Mouse (Mus musculus) neural tube, embryonic 11.5 days (tissue): ENCODE data around the gene Timm22. TPM values are rescaled to one million over a fixed set of nuclear protein-coding genes. Genes with fewer than 3 reads are reported as not detected.

Experiments
- ATAC-seq: fragments of 200-750 bp; cut with Nextera tagmentation; 2 replicates; pipeline ENCODE4 v1.8.0; 2017; ENCODE audit warnings: moderate number of reproducible peaks, mild to moderate bottlenecking, moderate TSS enrichment, moderate library complexity; ENCODE audit not compliant: insufficient read depth, low FRiP score, low TSS enrichment
- DNase-seq: peaks from one replicate; pipeline ENCODE4 v3.0.0-alpha.2; 2015; ENCODE audit warnings: low spot score
- H3K27ac ChIP-seq: fragments of 300-500 bp; sonication (generic); 2 replicates; pipeline ENCODE4 v1.5.1; 2014; ENCODE audit warnings: low read depth, mild to moderate bottlenecking, low read length
- H3K27me3 ChIP-seq: fragments of 300-500 bp; sonication (generic); 2 replicates; pipeline ENCODE4 v1.6.1; 2014; ENCODE audit warnings: mild to moderate bottlenecking, low read length, mixed read lengths; ENCODE audit not compliant: control insufficient read depth, insufficient read depth
- H3K36me3 ChIP-seq: fragments of 300-500 bp; sonication (generic); 2 replicates; pipeline ENCODE4 v1.6.1; 2014; ENCODE audit warnings: mild to moderate bottlenecking, low read length, moderate library complexity, mixed read lengths; ENCODE audit not compliant: control insufficient read depth, insufficient read depth
- H3K4me1 ChIP-seq: fragments of 300-500 bp; sonication (generic); 2 replicates; pipeline ENCODE4 v1.6.1; 2014; ENCODE audit warnings: low read length, mixed read lengths; ENCODE audit not compliant: control insufficient read depth, insufficient read depth
- H3K4me2 ChIP-seq: fragments of 300-500 bp; sonication (generic); 2 replicates; pipeline ENCODE4 v1.6.1; 2014; ENCODE audit warnings: low read depth, mild to moderate bottlenecking, moderate library complexity
- H3K4me3 ChIP-seq: fragments of 300-500 bp; sonication (generic); 2 replicates; pipeline ENCODE4 v1.5.1; 2014; ENCODE audit warnings: low read depth, low read length
- H3K9ac ChIP-seq: fragments of 300-500 bp; sonication (generic); 2 replicates; pipeline ENCODE4 v1.6.1; 2014; ENCODE audit warnings: mild to moderate bottlenecking, low read length
- H3K9me3 ChIP-seq: fragments of 300-500 bp; sonication (generic); 2 replicates; pipeline ENCODE4 v1.6.1; 2016; ENCODE audit warnings: low read length; ENCODE audit not compliant: control insufficient read depth
- WGBS: fragments of 180-500 bp; shearing (Covaris S2); extraction: QIAGEN DNeasy Blood & Tissue Kit; methylation state at CpG from one replicate; pipeline ENCODE4 v1.1.7; 2014; 5-methylcytosine and 5-hydroxymethylcytosine counted together
- polyA plus RNA-seq: library from polyadenylated mRNA; unstranded; fragments of >200 nt; fragmentation: Nextera tagmentation; extraction: Ambion mirVana; gene quantifications from 2 replicates; pipeline ENCODE4 v1.2.1, GENCODE M21; 2014

Gene Timm22
- polyA plus RNA-seq, 1 experiment from 2014 or later = 124 TPM

- Histone ChIP-seq H3K4me1 (peaks cover 27% of the 10 kb centered on the region), H3K9ac (peak overlapping the region; percentile 9), H3K4me2 (peak overlapping the region; percentile 9; the same call in 1 of the 2 replicates), H3K27me3 (no peaks in the 10 kb centered on the region), H3K27ac (peak overlapping the region; percentile 82), H3K9me3 (no peaks in the 10 kb centered on the region), H3K36me3 (0 out of 2 replicates have a peak, but pooled peaks cover 3% of the 10 kb centered on the region), H3K4me3 (no peak overlapping the region)
- DNase-seq (peak; percentile 70), ATAC-seq (peak; percentile 73; the same call in 1 of the 2 replicates)
- WGBS = 19% methylated on average over 3 of the region's 3 CpGs
Observed at GRCm38 (mm10) chr11:76450202-76450561, 43.4 kb downstream of the Timm22 start.

GRCm38 (mm10) chr11:76454492-76454891 lies 47.7 kb downstream of the Timm22 start:
- Histone ChIP-seq H3K27me3 (no peaks in the 10 kb centered on the region), H3K4me3 (no peak overlapping the region), H3K4me2 (no peak overlapping the region), H3K27ac (no peak overlapping the region), H3K4me1 (peaks cover 11% of the 10 kb centered on the region), H3K9me3 (no peaks in the 10 kb centered on the region), H3K36me3 (0 out of 2 replicates have a peak, but pooled peaks cover 3% of the 10 kb centered on the region), H3K9ac (no peak overlapping the region)
- ATAC-seq = 0 out of 2 replicates have a peak, but pooled peaks have one; percentile 51
- DNase-seq = peak; percentile 76
- WGBS = 70% methylated on average over 5 of the region's 5 CpGs

DNA sequence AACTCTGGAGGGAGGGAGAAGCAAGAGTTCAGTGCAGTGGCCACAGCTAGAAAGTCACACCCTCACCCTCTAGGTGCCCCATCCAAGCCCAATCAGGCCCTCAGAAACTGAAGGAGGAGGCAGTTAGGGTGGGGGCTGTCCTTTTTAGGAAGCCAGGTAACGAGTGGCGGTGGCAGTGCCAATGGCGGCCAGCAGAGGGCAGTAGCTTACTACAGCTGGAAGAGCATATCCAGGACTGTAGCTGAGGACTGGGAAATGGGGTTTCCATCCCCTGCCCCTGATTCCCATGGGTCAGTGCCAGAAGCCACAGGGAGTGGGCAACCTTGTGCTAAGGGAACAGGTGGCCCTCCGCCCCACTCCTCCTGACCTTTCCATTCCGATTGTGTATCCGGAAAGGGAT lies 49.5 kb downstream of the Timm22 start:
- H3K4me1 ChIP-seq = no peaks in the 10 kb centered on the region
- ATAC-seq (no peak), DNase-seq (peak; percentile 85)
- H3K36me3 ChIP-seq = peaks cover 5% of the 10 kb centered on the region; the same call in 1 of the 2 replicates
- H3K9me3 ChIP-seq = no peaks in the 10 kb centered on the region
- 10% methylated on average over 6 of the region's 6 CpGs for WGBS
- no peak overlapping the region for H3K27ac ChIP-seq
- H3K27me3 ChIP-seq = no peaks in the 10 kb centered on the region
- H3K4me2 ChIP-seq = no peak overlapping the region
- H3K4me3 ChIP-seq = no peak overlapping the region
- H3K9ac ChIP-seq = no peak overlapping the region

DNA sequence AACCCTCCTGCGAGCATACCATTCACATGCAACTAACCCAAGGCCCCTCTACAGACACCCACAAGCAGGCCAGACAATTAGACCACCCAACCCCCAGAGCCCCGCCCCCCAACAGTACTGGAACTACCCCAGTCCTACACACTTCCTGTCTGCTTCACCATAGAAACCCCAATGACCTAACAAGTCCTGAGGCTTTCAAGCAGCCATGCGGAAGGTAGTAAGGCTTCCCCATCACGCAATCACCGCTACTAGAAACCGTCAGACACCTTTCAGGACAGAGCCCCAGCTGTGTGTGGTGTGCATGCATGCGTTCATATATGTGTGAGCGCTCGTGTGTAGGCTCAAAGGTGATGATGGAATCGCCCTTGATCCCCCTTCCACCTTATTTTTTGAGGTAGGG lies 50.1 kb downstream of the Timm22 start:
- H3K36me3 ChIP-seq = peaks cover 5% of the 10 kb centered on the region; the same call in 1 of the 2 replicates
- ATAC-seq = no peak

GRCm38 (mm10) chr11:76458730-76459129 lies 52.0 kb downstream of the Timm22 start:
- H3K9ac ChIP-seq = no peak overlapping the region
- H3K36me3 ChIP-seq = peaks cover 5% of the 10 kb centered on the region; the same call in 1 of the 2 replicates
- ATAC-seq (no peak), DNase-seq (no peak)
- H3K27me3 ChIP-seq = no peaks in the 10 kb centered on the region
- no peaks in the 10 kb centered on the region for H3K4me1 ChIP-seq
- WGBS = 82% methylated on average over 9 of the region's 9 CpGs
- no peaks in the 10 kb centered on the region for H3K9me3 ChIP-seq
- H3K4me3 ChIP-seq = no peak overlapping the region
- no peak overlapping the region for H3K4me2 ChIP-seq
- H3K27ac ChIP-seq = no peak overlapping the region

More for the DNA sequence above, 50.1 kb downstream of the Timm22 start:
- H3K4me2 ChIP-seq = no peak overlapping the region
- DNase-seq = no peak
- no peak overlapping the region for H3K4me3 ChIP-seq
- 69% methylated on average over 10 of the region's 10 CpGs for WGBS
- no peaks in the 10 kb centered on the region for H3K27me3 ChIP-seq
- H3K4me1 ChIP-seq = no peaks in the 10 kb centered on the region
- H3K9me3 ChIP-seq = no peaks in the 10 kb centered on the region
- H3K9ac ChIP-seq = no peak overlapping the region
- no peak overlapping the region for H3K27ac ChIP-seq

GRCm38 (mm10) chr11:76459489-76459888 lies 52.7 kb downstream of the Timm22 start:
- WGBS = 72% methylated on average over 3 of the region's 3 CpGs
- no peak for ATAC-seq
- Histone ChIP-seq H3K9ac (no peak overlapping the region), H3K36me3 (peaks cover 2% of the 10 kb centered on the region; the same call in 1 of the 2 replicates), H3K4me1 (no peaks in the 10 kb centered on the region), H3K9me3 (no peaks in the 10 kb centered on the region), H3K4me3 (no peak overlapping the region), H3K4me2 (no peak overlapping the region), H3K27me3 (no peaks in the 10 kb centered on the region), H3K27ac (no peak overlapping the region)
- DNase-seq = no peak

DNA sequence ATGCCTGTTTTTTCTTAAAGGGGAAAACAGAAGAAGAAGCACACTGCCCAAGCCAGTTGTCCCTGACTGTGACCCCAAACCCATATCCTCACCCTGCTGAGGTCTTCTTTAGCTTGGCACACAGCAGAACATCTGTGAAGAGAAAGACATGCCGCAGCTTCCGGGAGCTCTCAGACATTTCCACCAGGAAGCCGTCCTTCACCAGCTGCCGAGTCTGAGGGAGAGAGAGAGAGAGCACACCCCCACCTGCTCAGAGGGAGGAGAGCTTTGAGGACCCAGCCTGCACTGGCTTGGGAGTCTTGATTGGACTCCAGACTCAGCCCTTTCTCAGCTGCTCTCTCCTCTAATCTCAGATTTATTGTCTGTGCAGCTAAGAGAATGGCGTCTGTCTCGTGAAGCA lies 54.4 kb downstream of the Timm22 start:
- WGBS = 70% methylated on average over 6 of the region's 6 CpGs
- Histone ChIP-seq H3K4me3 (no peak overlapping the region), H3K27ac (no peak overlapping the region), H3K4me1 (no peaks in the 10 kb centered on the region), H3K27me3 (no peaks in the 10 kb centered on the region), H3K9me3 (no peaks in the 10 kb centered on the region), H3K4me2 (no peak overlapping the region), H3K9ac (no peak overlapping the region), H3K36me3 (peaks cover 2% of the 10 kb centered on the region; the same call in 1 of the 2 replicates)
- DNase-seq (no peak), ATAC-seq (no peak)

DNA sequence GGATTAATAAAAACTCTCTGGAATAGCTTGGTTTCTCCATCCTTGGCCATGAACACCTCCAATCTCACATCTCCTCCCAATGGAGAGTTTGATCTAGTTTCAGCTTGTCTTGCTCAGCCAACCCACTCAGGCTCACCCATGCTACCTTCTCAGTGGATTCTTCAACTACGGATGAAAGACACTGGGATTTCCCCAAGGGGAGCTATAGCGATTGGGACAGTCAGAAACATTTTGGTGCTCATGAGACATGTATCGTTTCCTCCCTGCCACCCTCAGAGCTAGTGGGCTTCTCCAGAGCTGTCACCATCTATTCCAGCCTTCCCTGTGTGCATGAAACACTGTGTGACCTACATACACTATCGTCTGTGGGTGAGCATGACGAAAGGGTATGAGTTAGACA lies 54.9 kb downstream of the Timm22 start:
- H3K4me2 ChIP-seq = no peak overlapping the region
- peaks cover 2% of the 10 kb centered on the region for H3K4me1 ChIP-seq
- H3K27ac ChIP-seq = no peak overlapping the region; the same call in 1 of the 2 replicates
- 91% methylated on average over 5 of the region's 5 CpGs for WGBS
- DNase-seq (no peak), ATAC-seq (no peak)
- no peak overlapping the region for H3K4me3 ChIP-seq
- H3K27me3 ChIP-seq = no peaks in the 10 kb centered on the region
- H3K9me3 ChIP-seq = no peaks in the 10 kb centered on the region
- H3K9ac ChIP-seq = no peak overlapping the region
- peaks cover 2% of the 10 kb centered on the region; the same call in 1 of the 2 replicates for H3K36me3 ChIP-seq

- peaks cover 22% of the 10 kb centered on the region for H3K4me1 ChIP-seq
- 82% methylated on average over 4 of the region's 4 CpGs for WGBS
- no peak overlapping the region for H3K27ac ChIP-seq
- no peak overlapping the region for H3K4me3 ChIP-seq
- DNase-seq = no peak
- no peaks in the 10 kb centered on the region for H3K27me3 ChIP-seq
- no peaks in the 10 kb centered on the region for H3K9me3 ChIP-seq
- H3K36me3 ChIP-seq = no peaks in the 10 kb centered on the region; the same call in 1 of the 2 replicates
- no peak for ATAC-seq
- H3K4me2 ChIP-seq = no peak overlapping the region
- H3K9ac ChIP-seq = no peak overlapping the region
Observed at GRCm38 (mm10) chr11:76465879-76466278, 59.1 kb downstream of the Timm22 start.
